Mouse (Mus musculus) CH12F3 (cell line): ENCODE results near the gene Gabbr2.

Source experiments
- in situ Hi-C: fragments of 300-500 bp; cut with MboI; formaldehyde crosslinking; loops from 2 replicates; pipeline ENCODE4 v1.14.3; 2020; ENCODE audit warnings: low sequenced_read_pairs

Gabbr2 gene

GRCm38 (mm10) chr4:46868921-46869320 is 122.8 kb downstream of the Gabbr2 start:
- in situ Hi-C loops: no loop called here

- in situ Hi-C loops: no loop called here
Observed at GRCm38 (mm10) chr4:46868181-46868580, 123.5 kb downstream of the Gabbr2 start.

GRCm38 (mm10) chr4:46867779-46868178 is 123.9 kb downstream of the Gabbr2 start:
- in situ Hi-C loops: no loop called here

DNA sequence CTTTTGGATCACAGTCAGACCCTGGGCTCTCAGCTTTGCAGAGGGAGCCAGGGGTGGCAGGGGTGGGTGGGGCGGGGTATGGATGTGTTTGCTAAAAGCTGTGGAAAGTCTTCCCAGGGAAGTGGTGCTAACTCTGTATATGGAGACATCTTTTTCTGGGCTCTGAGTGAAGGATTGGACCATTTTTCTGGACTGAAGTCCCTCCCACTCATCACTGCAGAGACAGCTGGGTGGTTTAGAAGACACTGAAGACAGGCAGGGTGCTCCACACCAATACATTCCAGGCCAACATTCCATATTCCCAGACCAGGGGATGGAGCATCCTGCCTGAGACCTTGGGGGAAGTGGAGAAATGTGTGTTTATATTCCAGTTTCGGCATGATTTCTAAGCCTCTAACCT is 125.6 kb downstream of the Gabbr2 start:
- in situ Hi-C loops: no loop called here

DNA sequence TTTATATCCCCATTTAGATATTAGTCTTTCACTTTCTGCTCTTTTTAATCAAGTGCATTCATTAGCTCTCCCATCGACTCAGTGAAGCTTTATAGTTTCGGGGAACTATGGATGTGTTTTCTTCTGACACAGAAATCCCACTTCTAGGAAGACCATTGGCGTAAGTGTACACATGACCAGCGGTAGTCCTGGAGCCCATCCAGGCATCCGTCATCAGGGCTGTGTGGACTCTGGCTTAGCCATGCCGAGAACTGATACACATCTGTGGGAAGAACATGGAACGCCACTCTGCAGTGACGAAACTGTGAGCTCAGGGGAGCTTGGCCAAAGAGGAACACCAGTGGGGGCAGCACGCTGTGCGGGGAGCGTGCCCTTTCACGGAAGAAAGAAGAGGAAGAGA is 128.0 kb downstream of the Gabbr2 start:
- in situ Hi-C loops: no loop called here

GRCm38 (mm10) chr4:46862677-46863076 is 129.0 kb downstream of the Gabbr2 start:
- in situ Hi-C loops: no loop called here

GRCm38 (mm10) chr4:46860586-46860985 is 131.1 kb downstream of the Gabbr2 start:
- in situ Hi-C loops: no loop called here

DNA sequence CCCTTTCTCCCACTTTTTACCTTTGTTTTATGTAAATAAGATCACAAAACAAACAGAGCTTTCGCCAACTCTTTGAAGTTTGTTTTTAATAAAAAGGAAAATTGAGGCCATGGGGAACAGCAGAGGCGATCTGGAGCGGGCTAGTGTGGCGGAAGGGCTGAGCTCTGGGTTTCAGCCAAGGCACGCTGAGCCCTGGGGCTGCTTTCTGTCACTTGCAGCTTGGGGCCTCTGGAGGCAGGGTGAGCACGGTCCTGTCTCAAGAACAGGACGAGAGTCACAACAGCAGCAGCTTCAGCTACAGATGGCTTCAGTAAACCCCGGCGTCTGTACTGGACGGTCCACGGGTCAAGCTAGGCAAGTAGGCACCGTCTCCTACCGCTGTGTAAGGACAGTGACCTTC is 132.8 kb downstream of the Gabbr2 start:
- in situ Hi-C loops: no loop called here

GRCm38 (mm10) chr4:46856145-46856544 is 135.5 kb downstream of the Gabbr2 start:
- in situ Hi-C loops: no loop called here

- in situ Hi-C loops: no loop called here
Observed at GRCm38 (mm10) chr4:46854686-46855385, 136.8 kb downstream of the Gabbr2 start.

- in situ Hi-C loops: no loop called here
Observed at GRCm38 (mm10) chr4:46853852-46854460, 137.7 kb downstream of the Gabbr2 start.

- in situ Hi-C loops: no loop called here
Observed at GRCm38 (mm10) chr4:46847745-46848144, 143.9 kb downstream of the Gabbr2 start.

- in situ Hi-C loops: no loop called here
Observed at GRCm38 (mm10) chr4:46846396-46846795, 145.3 kb downstream of the Gabbr2 start.

DNA sequence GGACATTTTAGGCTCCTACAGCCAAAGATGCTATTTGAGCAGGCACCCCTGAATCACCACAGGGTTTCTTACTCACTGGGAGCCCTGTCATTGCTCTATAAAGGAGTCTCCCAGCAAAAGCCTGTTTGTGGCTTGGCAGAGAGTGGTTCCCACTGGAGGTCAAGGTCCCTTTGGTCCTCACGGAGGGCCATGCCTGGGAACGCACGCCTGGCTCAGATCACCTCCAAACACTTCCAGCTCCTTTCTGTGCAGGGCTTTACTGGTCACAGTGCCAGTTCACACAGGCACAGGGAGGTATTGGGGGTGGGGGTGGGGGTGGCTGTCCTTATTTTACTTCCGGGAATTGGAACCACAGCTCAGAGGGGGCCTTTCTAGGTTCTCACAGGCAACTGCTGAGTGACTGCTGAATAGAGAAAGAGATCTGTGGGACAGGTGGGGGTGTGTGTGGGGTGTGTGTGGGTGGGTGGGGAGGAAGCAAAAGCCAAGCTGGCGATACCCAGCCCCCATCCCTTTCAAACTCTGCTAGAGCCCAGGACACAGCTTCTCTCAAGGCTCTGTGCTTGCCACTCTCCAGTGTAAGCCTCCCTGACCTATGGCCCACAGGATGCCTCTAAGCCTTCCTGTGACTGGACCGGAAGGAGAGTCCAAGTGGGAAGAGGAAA is 146.6 kb downstream of the Gabbr2 start:
- in situ Hi-C loops: no loop called here

GRCm38 (mm10) chr4:46844567-46844966 is 147.1 kb downstream of the Gabbr2 start:
- in situ Hi-C loops: no loop called here

DNA sequence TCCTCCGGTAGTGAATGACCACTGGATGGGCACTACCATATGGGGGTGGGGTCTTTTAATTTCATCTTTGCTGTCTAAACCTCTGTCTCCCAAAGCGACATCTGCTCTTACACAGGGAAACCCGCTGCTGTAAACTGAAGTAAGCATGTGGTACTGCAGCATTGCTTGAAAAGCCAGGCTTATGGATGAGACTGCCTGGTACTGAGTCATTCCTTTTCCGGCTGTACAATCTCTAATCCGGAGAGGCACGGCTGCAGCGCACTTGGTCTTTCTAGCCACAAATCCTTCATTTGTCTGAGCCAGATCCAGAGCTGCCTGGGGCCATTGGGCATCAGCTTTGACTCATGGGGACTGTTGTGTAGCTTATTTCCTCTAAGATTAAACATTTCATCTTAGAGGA is 149.1 kb downstream of the Gabbr2 start:
- in situ Hi-C loops: no loop called here

GRCm38 (mm10) chr4:46840146-46840545 is 151.5 kb downstream of the Gabbr2 start:
- in situ Hi-C loops: no loop called here

DNA sequence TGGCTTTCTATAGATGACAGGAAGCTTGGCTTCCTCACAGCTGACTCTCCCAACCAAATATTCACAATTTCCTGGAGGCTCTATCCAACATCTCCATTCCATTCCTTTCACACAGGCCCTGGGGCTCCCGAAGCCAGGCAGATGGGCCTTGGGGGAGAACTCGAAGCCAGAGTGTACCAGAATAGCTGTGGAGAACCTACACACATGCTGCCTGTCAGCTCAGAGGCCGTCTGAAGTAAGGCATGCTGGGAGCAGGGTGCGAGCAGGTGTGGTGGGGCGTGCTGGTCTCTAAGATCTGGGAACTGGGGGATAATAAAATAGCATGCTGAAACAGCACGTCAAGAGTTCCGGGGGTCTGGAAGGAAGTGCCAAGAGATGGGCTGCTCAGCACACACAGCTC is 154.3 kb downstream of the Gabbr2 start:
- in situ Hi-C loops: no loop called here

- in situ Hi-C loops: no loop called here
Observed at GRCm38 (mm10) chr4:46836065-46836464, 155.6 kb downstream of the Gabbr2 start.

GRCm38 (mm10) chr4:46835064-46835463 is 156.6 kb downstream of the Gabbr2 start:
- in situ Hi-C loops: no loop called here

DNA sequence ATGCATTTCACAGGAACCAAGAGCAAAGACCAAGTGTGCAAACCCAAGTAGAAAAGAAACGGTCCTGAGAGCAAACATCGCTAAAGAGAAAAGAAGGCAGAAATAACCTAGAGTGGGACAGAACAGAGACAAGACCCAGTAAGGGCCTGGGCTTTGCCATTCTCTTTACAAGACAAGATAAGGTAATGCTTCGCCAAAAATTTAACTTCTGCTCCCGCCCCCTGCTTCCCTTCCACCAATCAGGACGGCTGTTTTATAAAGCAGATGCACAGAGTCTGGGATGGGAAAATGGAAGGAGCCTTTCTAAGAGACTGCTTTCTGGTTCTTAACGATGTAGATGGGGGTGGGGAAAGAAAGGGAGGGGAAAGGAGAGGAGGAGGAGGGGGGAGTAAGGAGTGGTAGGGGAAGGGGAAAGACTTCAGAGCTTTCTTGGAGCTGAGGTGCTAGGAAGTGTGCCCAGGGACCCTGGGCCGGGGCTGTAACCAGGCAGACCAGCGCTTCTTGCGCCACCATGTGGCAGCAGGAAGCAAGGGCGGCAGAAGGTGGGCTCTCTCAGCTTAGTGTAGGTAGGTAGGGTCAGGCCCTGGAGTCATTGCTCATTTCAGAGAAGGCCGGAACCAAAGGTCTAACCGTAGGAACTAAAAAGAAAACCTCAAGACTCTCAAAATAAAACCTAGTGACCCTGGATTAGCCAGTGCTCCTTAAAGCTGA is 158.7 kb downstream of the Gabbr2 start:
- in situ Hi-C loops: no loop called here

- in situ Hi-C loops: no loop called here
Observed at GRCm38 (mm10) chr4:46829656-46830055, 162.0 kb downstream of the Gabbr2 start.
